Mouse (Mus musculus): ENCODE measurements around the gene Phc2.

DNA sequence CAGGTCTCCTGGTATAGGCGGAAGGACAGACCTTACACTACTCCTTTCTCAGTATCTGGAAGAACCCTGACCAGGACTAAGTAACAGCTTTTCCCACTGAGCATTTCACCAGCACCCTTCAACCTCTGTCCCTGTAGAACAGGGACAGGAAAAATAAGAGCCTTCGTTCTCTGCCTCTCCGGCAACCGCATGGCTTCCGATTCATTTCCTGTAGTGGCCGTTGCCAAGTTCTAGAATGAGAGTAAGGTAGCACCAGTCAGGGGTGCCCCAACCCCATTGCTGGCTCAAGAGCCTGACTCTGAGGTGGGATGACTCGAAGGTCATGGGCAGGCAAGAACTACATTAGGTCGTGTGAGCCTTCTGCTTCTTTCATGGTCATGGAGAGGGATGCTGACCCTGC is 90.7 kb downstream of the Phc2 start:
- TF ChIP-seq GATA1 (IDR thresholded peaks at IDR 0.05; ENCODE audit: borderline replicate concordance, low read length) (no peak), FLI1 (IDR thresholded peaks at IDR 0.05; ENCODE audit: low read length) (no peak)

Data from megakaryocyte, embryonic 14.5 days (primary cell).